Mouse (Mus musculus): Measurements from ENCODE around the gene Fosb. TPM values are rescaled to one million over a fixed set of nuclear protein-coding genes. Genes with fewer than 3 reads are reported as not detected.

Fosb gene
- total and polyA plus RNA-seq, 2 experiments from 2014 or later, result 0.11 to 0.38 TPM

DNA sequence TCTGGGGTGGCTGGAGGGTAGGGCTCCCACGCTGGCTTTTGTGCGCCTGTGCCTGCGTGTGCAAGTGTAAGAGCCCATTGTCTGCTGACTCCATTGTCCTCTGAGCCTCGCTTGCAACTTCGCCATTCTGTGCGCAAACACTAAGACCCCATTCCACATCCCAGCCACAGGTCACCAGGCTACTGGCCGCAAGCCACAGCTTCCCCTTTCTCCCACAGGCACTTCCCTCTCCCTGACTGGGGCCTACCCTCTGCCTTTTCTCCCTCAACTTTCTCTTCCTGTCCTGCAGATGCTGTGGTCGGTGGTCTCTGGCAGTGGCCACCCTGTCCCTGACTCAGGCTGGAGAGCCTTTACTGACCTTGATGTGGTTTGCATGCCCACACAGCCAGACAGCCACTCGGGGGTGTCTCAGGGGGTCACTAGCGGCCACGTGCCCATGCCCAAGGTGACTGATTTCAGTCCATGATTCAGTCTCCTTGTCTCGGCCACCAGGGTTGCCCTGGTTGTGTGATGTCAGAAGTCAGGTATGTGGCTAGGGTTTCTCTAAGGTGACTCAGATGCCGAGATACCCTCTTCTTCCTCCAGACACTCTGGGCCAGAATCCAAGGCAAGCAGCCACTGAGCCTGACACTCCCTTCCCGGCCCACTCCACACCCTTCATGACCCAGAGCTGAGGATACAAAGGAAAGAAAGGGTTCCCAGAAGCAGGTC, 6.8 kb upstream of the Fosb start:
- DNase-seq (ENCODE audit: low spot score), result no peak
- H3K9ac ChIP-seq (replicated peaks; ENCODE audit: low read length, poor library complexity, severe bottlenecking), result no peak overlapping the region
- TF ChIP-seq CTCF (IDR thresholded peaks at IDR 0.05), result no peak

DNA sequence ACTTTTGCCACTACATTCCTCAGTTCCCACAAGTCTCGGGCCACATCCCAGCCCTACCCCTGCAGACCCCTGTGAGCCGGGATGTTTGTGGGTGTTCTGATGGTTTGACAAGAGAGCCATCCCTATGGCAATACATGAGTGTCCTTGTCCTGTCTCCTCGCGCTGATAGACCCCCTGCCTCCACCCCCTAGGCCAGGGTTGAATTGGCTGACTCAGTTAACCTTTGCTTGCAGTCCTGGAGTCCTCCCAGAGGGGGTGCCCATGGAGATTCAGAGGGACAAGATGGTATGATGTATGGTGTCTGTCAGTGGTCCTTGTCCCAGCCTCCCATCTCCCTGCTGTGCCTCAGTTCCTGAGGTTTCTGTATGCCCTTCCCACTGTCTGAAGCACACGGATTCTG, 4.2 kb upstream of the Fosb start:
- 48% methylated on average over 5 of the region's 5 CpGs for WGBS
- no peaks in the 10 kb centered on the region for H3K9me3 ChIP-seq (ENCODE audit: low read length)
- TF ChIP-seq CTCF (IDR thresholded peaks at IDR 0.05), result no peak
- no peak for DNase-seq (ENCODE audit: low spot score)
- H3K36me3 ChIP-seq (ENCODE audit: insufficient read depth, low read length), result no peaks in the 10 kb centered on the region
- no peaks in the 10 kb centered on the region for H3K27me3 ChIP-seq (ENCODE audit: insufficient read depth, low read length)
- no peak for ATAC-seq (ENCODE audit: low FRiP score)
- H3K9ac ChIP-seq (replicated peaks; ENCODE audit: low read length, poor library complexity, severe bottlenecking), result no peak overlapping the region
- H3K27ac ChIP-seq (ENCODE audit: low read depth, low read length), result no peak overlapping the region
- H3K4me2 ChIP-seq (ENCODE audit: low read depth, low read length, poor library complexity, severe bottlenecking), result no peak overlapping the region
- H3K4me3 ChIP-seq (ENCODE audit: low read depth, low read length), result no peak overlapping the region
- peaks cover 3% of the 10 kb centered on the region; the same call in 1 of the 2 replicates for H3K4me1 ChIP-seq (ENCODE audit: insufficient read depth, low read length)

More for the DNA sequence above, 6.8 kb upstream of the Fosb start:
- Histone ChIP-seq H3K27ac (ENCODE audit: low read depth, low read length) (no peak overlapping the region), H3K36me3 (ENCODE audit: insufficient read depth, low read length) (no peaks in the 10 kb centered on the region), H3K9me3 (ENCODE audit: low read length) (no peaks in the 10 kb centered on the region), H3K27me3 (ENCODE audit: insufficient read depth, low read length) (no peaks in the 10 kb centered on the region), H3K4me3 (ENCODE audit: low read depth, low read length) (no peak overlapping the region), H3K4me1 (ENCODE audit: insufficient read depth, low read length) (peaks cover 5% of the 10 kb centered on the region; the same call in 1 of the 2 replicates), H3K4me2 (ENCODE audit: low read depth, low read length, poor library complexity, severe bottlenecking) (no peak overlapping the region)
- no peak for ATAC-seq (ENCODE audit: low FRiP score)
- 43% methylated on average over 14 of the region's 14 CpGs for WGBS

GRCm38 (mm10) chr7:19311991-19312390, 2.1 kb upstream of the Fosb start:
- Histone ChIP-seq H3K9me3 (ENCODE audit: low read length) (no peaks in the 10 kb centered on the region), H3K27me3 (ENCODE audit: insufficient read depth, low read length) (0 out of 2 replicates have a peak, but pooled peaks cover 1% of the 10 kb centered on the region), H3K27ac (ENCODE audit: low read depth, low read length) (no peak overlapping the region), H3K9ac (replicated peaks; ENCODE audit: low read length, poor library complexity, severe bottlenecking) (no peak overlapping the region), H3K4me3 (ENCODE audit: low read depth, low read length) (no peak overlapping the region), H3K4me1 (ENCODE audit: insufficient read depth, low read length) (peaks cover 3% of the 10 kb centered on the region; the same call in 1 of the 2 replicates), H3K36me3 (ENCODE audit: insufficient read depth, low read length) (no peaks in the 10 kb centered on the region), H3K4me2 (ENCODE audit: low read depth, low read length, poor library complexity, severe bottlenecking) (no peak overlapping the region)
- DNase-seq (ENCODE audit: low spot score) (no peak), ATAC-seq (ENCODE audit: low FRiP score) (no peak)
- TF ChIP-seq CTCF (IDR thresholded peaks at IDR 0.05), result no peak
- WGBS, result 34% methylated on average over 4 of the region's 4 CpGs

- Histone ChIP-seq H3K4me2 (ENCODE audit: low read depth, low read length, poor library complexity, severe bottlenecking) (peak overlapping the region; percentile 65), H3K9me3 (ENCODE audit: low read length) (no peaks in the 10 kb centered on the region), H3K9ac (replicated peaks; ENCODE audit: low read length, poor library complexity, severe bottlenecking) (no peak overlapping the region), H3K36me3 (ENCODE audit: insufficient read depth, low read length) (no peaks in the 10 kb centered on the region), H3K27ac (ENCODE audit: low read depth, low read length) (no peak overlapping the region), H3K4me1 (ENCODE audit: insufficient read depth, low read length) (peaks cover 8% of the 10 kb centered on the region; the same call in 1 of the 2 replicates), H3K4me3 (ENCODE audit: low read depth, low read length) (peak overlapping the region; percentile 60), H3K27me3 (ENCODE audit: insufficient read depth, low read length) (peaks cover 26% of the 10 kb centered on the region)
- TF ChIP-seq CTCF (IDR thresholded peaks at IDR 0.05), result no peak
- ATAC-seq (ENCODE audit: low FRiP score), result no peak
- WGBS, result under 1% methylated on average over 48 of the region's 48 CpGs
- DNase-seq (ENCODE audit: low spot score), result no peak
Observed at GRCm38 (mm10) chr7:19309278-19309883, 470 bp downstream of the Fosb start.

DNA sequence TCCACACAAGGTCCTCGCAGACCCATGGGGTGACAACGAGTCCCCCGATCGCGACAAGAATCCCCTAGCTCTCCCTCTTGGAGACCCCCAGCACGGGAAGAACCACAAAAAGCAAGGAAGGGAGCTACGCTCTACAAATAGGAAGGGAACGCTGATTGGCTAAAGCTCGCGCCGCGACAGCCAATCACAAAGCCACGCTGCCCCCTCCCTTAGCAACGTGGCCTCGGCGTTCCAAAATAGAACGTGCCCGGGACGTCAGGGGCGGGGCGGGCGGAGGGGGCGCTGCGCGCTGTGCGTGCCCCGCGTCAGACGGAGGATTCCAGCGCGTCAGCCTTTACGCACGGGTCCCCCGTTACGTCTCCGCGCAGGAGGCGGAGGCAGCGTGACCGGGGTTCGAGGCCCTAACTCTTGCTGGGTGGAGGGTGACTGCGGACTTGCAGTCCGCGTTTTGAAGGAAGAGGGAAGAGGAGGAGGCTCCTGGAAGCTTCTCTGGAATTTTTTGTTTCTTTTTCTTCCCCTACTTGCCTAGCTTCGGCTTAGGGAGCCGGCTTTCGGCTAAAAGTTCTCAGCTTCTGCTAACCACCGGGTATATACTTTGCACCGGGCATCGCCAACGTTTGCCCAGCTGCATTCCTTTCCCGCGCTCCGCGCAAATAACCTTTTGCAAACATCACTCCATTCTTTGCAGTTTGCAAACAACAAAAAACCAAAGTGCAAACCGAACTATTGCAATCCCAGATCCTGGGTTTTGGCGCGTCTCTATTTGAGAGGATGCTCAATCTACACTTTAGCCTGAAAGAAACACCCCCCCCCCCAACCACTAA, 1.2 kb downstream of the Fosb start:
- under 1% methylated on average over 57 of the region's 58 CpGs for WGBS
- peak overlapping the region; percentile 14; the same call in 1 of the 2 replicates for H3K9ac ChIP-seq (replicated peaks; ENCODE audit: low read length, poor library complexity, severe bottlenecking)
- H3K4me1 ChIP-seq (ENCODE audit: insufficient read depth, low read length), result peaks cover 8% of the 10 kb centered on the region; the same call in 1 of the 2 replicates
- H3K4me2 ChIP-seq (ENCODE audit: low read depth, low read length, poor library complexity, severe bottlenecking), result peak overlapping the region; percentile 65
- H3K27me3 ChIP-seq (ENCODE audit: insufficient read depth, low read length), result peaks cover 29% of the 10 kb centered on the region
- no peaks in the 10 kb centered on the region for H3K9me3 ChIP-seq (ENCODE audit: low read length)
- no peaks in the 10 kb centered on the region for H3K36me3 ChIP-seq (ENCODE audit: insufficient read depth, low read length)
- TF ChIP-seq CTCF (IDR thresholded peaks at IDR 0.05), result peak; percentile 54
- peak; percentile 96 for DNase-seq (ENCODE audit: low spot score)
- H3K27ac ChIP-seq (ENCODE audit: low read depth, low read length), result no peak overlapping the region
- H3K4me3 ChIP-seq (ENCODE audit: low read depth, low read length), result peak overlapping the region; percentile 60
- ATAC-seq (ENCODE audit: low FRiP score), result peak; percentile 89
